Comparison of ENCODE assay signal across 19 mouse cellular contexts in genomic region chr11:87271479-87271878, GRCm38 (mm10).
DNase-seq lines count a peak whose midpoint lies in the region; ATAC-seq and TF ChIP-seq lines count a peak whose summit lies in the region.
"Had no signal": no experiment of that assay in that cellular context is flagged by ENCODE, and none has a peak within 500 bp of the region (broad histone marks: within the 10 kb centered on the region; RNA-seq: fewer than 3 reads in every experiment).

No protein-coding gene starts in this region.

- no peaks in the 10 kb centered on the region for H3K9me3 ChIP-seq in forebrain, postnatal 0 days (ENCODE audit: low read length)
- no peaks in the 10 kb centered on the region for H3K9me3 ChIP-seq in forebrain, embryonic 14.5 days (replicated peaks; ENCODE audit: control insufficient read depth, low read length)
- no peaks in the 10 kb centered on the region for H3K9me3 ChIP-seq in stomach, postnatal 0 days (ENCODE audit: control insufficient read depth, low read length)
- H3K9me3 ChIP-seq: neural tube, embryonic 12.5 days had no signal

- no peak for DNase-seq in forebrain, postnatal 0 days
- DNase-seq in forebrain, embryonic 14.5 days (ENCODE audit: low spot score), result no peak
- DNase-seq in left cerebral cortex, adult 2 months (ENCODE audit: extremely low spot score in 1 of 2, low spot score in 2 of 2), result no peak
- no peak for DNase-seq in left cerebral cortex, adult 18-20 months (ENCODE audit: low spot score in 2 of 2)
- peak; percentile 19 for DNase-seq in R1 (ENCODE audit: low read depth, low spot score)
- no peak for DNase-seq in stomach, postnatal 0 days (ENCODE audit: low spot score)
- no peak for DNase-seq in natural killer cell, adult 2 months (ENCODE audit: low spot score in 2 of 2)
- DNase-seq: adrenal gland, postnatal 14 days; cerebellum, adult 11 months; gastrocnemius, postnatal 10 days; heart, adult 18-20 months; lung, embryonic 14.5 days; lung, postnatal 36 days; thymus, adult 18-20 months; thymus, postnatal 4 days had no signal

- H3K4me2 ChIP-seq in forebrain, postnatal 0 days (ENCODE audit: low read depth), result no peak overlapping the region
- no peak overlapping the region for H3K4me2 ChIP-seq in forebrain, embryonic 14.5 days (ENCODE audit: low read length)
- no peak overlapping the region for H3K4me2 ChIP-seq in stomach, postnatal 0 days (replicated peaks; ENCODE audit: low read depth)
- H3K4me2 ChIP-seq: liver, embryonic 12.5 days; lung, embryonic 14.5 days; neural tube, embryonic 12.5 days had no signal

- no peak for TF ChIP-seq EP300 in stomach, postnatal 0 days (optimal IDR thresholded peaks at IDR 0.05)

- intact Hi-C loops in left cerebral cortex, adult 2 months (cut with DNase I), result no loop called here

- no peaks in the 10 kb centered on the region for H3K27me3 ChIP-seq in forebrain, postnatal 0 days (ENCODE audit: insufficient read depth, low read length)
- H3K27me3 ChIP-seq in forebrain, embryonic 14.5 days (replicated peaks; ENCODE audit: control insufficient read depth, insufficient read depth, low read length), result no peaks in the 10 kb centered on the region
- no peaks in the 10 kb centered on the region for H3K27me3 ChIP-seq in stomach, postnatal 0 days (ENCODE audit: control insufficient read depth, insufficient read depth, low read length)
- H3K27me3 ChIP-seq: liver, embryonic 12.5 days; neural tube, embryonic 12.5 days had no signal

- WGBS in forebrain, postnatal 0 days, result 92% methylated on average over 1 of the region's 1 CpGs
- 100% methylated on average over 1 of the region's 1 CpGs for WGBS in forebrain, embryonic 14.5 days
- WGBS in stomach, postnatal 0 days, result 94% methylated on average over 1 of the region's 1 CpGs

- no peak overlapping the region for H3K9ac ChIP-seq in forebrain, postnatal 0 days
- H3K9ac ChIP-seq in forebrain, embryonic 14.5 days (ENCODE audit: low read length), result no peak overlapping the region
- H3K9ac ChIP-seq in stomach, postnatal 0 days (ENCODE audit: low read length), result no peak overlapping the region
- H3K9ac ChIP-seq: liver, embryonic 12.5 days; lung, embryonic 14.5 days; neural tube, embryonic 12.5 days had no signal

- no peaks in the 10 kb centered on the region for H3K36me3 ChIP-seq in forebrain, postnatal 0 days (ENCODE audit: insufficient read depth)
- H3K36me3 ChIP-seq in forebrain, embryonic 14.5 days (ENCODE audit: control insufficient read depth, insufficient read depth, low read length), result no peaks in the 10 kb centered on the region
- H3K36me3 ChIP-seq in stomach, postnatal 0 days (ENCODE audit: control insufficient read depth, insufficient read depth, low read length), result no peaks in the 10 kb centered on the region
- H3K36me3 ChIP-seq: liver, embryonic 12.5 days; neural tube, embryonic 12.5 days had no signal

- H3K4me1 ChIP-seq in forebrain, postnatal 0 days (ENCODE audit: insufficient read depth), result peaks cover 3% of the 10 kb centered on the region
- peaks cover 19% of the 10 kb centered on the region for H3K4me1 ChIP-seq in forebrain, embryonic 14.5 days (ENCODE audit: control insufficient read depth, insufficient read depth, low read length)
- H3K4me1 ChIP-seq in stomach, postnatal 0 days (replicated peaks; ENCODE audit: control insufficient read depth, insufficient read depth), result peaks cover 1% of the 10 kb centered on the region; the same call in 1 of the 2 replicates

- no peak overlapping the region for H3K27ac ChIP-seq in forebrain, postnatal 0 days (ENCODE audit: low read depth, low read length)
- no peak overlapping the region for H3K27ac ChIP-seq in forebrain, embryonic 14.5 days (ENCODE audit: low read depth, low read length)
- H3K27ac ChIP-seq in left cerebral cortex, adult 2 months, result no peak overlapping the region
- no peak overlapping the region for H3K27ac ChIP-seq in stomach, postnatal 0 days (replicated peaks)
- H3K27ac ChIP-seq: liver, embryonic 12.5 days; neural tube, embryonic 12.5 days had no signal

- 0 out of 2 replicates have a peak, but pooled peaks have one; percentile 20 for TF ChIP-seq CTCF in forebrain, postnatal 0 days (IDR thresholded peaks at IDR 0.05; ENCODE audit: low read depth)
- TF ChIP-seq CTCF in left cerebral cortex, adult 2 months (IDR thresholded peaks at IDR 0.05), result peak; percentile 3; the same call in 1 of the 2 replicates
- peak; percentile 32; the same call in 1 of the 2 replicates for TF ChIP-seq CTCF in stomach, postnatal 0 days (IDR thresholded peaks at IDR 0.05; ENCODE audit: low read depth)

- ATAC-seq in forebrain, postnatal 0 days, result no peak
- ATAC-seq in forebrain, embryonic 14.5 days, result no peak
- no peak for ATAC-seq in stomach, postnatal 0 days (ENCODE audit: low FRiP score, low TSS enrichment)
- ATAC-seq: activated CD4-positive, CD25-positive, alpha-beta regulatory T cell, adult 4 months; liver, embryonic 12.5 days had no signal

- no peak overlapping the region for H3K4me3 ChIP-seq in forebrain, postnatal 0 days (ENCODE audit: low read depth, low read length)
- no peak overlapping the region for H3K4me3 ChIP-seq in forebrain, embryonic 14.5 days (ENCODE audit: low read depth, low read length)
- no peak overlapping the region for H3K4me3 ChIP-seq in left cerebral cortex, adult 2 months
- no peak overlapping the region for H3K4me3 ChIP-seq in stomach, postnatal 0 days (ENCODE audit: low read depth, low read length)
- H3K4me3 ChIP-seq: erythroblast, embryonic 14.5 days; liver, embryonic 12.5 days; neural tube, embryonic 12.5 days had no signal
